Mouse (Mus musculus) thymus, adult 2 months (tissue): ENCODE results near the gene Nrip1.

Source experiments
- CTCF ChIP-seq: fragments of 200-500 bp; IDR thresholded peaks from 2 replicates; pipeline ENCODE4 v1.5.1; 2012; ENCODE audit warnings: mild to moderate bottlenecking, control low read depth, low read length, moderate library complexity, borderline replicate concordance; ENCODE audit not compliant: control insufficient read depth, poor library complexity, insufficient read depth; ENCODE audit errors: extremely low read depth
- POLR2A ChIP-seq: fragments of 200-500 bp; IDR thresholded peaks from 2 replicates; pipeline ENCODE4 v1.6.1; 2012; ENCODE audit warnings: mild to moderate bottlenecking, low read length, control low read depth, moderate library complexity; ENCODE audit not compliant: control insufficient read depth, poor library complexity, insufficient read depth; ENCODE audit errors: extremely low read depth

- TF ChIP-seq POLR2A (no peak), CTCF (no peak)
Observed at GRCm38 (mm10) chr16:76336932-76337331, 36.7 kb downstream of the Nrip1 start.
